Mouse (Mus musculus): ENCODE data around the gene Spesp1. TPM values are rescaled to one million over a fixed set of nuclear protein-coding genes. Genes with fewer than 3 reads are reported as not detected.

Spesp1 gene
- polyA plus RNA-seq, 1 experiment from 2014 or later, result not detected

Small RNA genes within 50 kb of the gene (microRNA-seq; reads per million reads assigned to microRNA genes)
- gene Gm25603 (ENCODE audit: borderline number of aligned reads), result not detected

Other genes starting within 250 kb of the Spesp1 start
- gene Glce, start 159.6 kb downstream of the Spesp1 start, polyA plus RNA-seq (2015; fragmentation: Nextera tagmentation; extraction: Ambion mirVana), result 33.1 and 34.6 TPM in 2 replicates
- 185 and 200 TPM in 2 replicates for gene Anp32a, start 59.1 kb upstream of the Spesp1 start, polyA plus RNA-seq (2015; fragmentation: Nextera tagmentation; extraction: Ambion mirVana)